Mouse (Mus musculus): Measurements from ENCODE around the gene Pltp.
"Not testable (repeated sequence)": the region's sequence is repeated elsewhere in the genome, so short reads cannot be mapped to it uniquely, and the experiment has no call there.

Pltp gene

GRCm38 (mm10) chr2:164879228-164879567, 21.7 kb upstream of the Pltp start, which contains the start of gene Pcif1:
TSS of gene Pcif1 (plus strand) at chr2:164879304.
- no peak for DNase-seq (ENCODE audit: extremely low read depth, low read depth, low spot score)

GRCm38 (mm10) chr2:164878509-164879227, 21.2 kb upstream of the Pltp start:
- DNase-seq (ENCODE audit: extremely low read depth, low read depth, low spot score): no peak

- not testable (repeated sequence) for DNase-seq (ENCODE audit: extremely low read depth, low read depth, low spot score)
Measured at GRCm38 (mm10) chr2:164877376-164878215, 20.1 kb upstream of the Pltp start.

- DNase-seq (ENCODE audit: extremely low read depth, low read depth, low spot score): not testable (repeated sequence)
Measured at GRCm38 (mm10) chr2:164875648-164876047, 18.1 kb upstream of the Pltp start.

- DNase-seq (ENCODE audit: extremely low read depth, low read depth, low spot score): no peak
Measured at GRCm38 (mm10) chr2:164874239-164874769, 16.8 kb upstream of the Pltp start.

- DNase-seq (ENCODE audit: extremely low read depth, low read depth, low spot score): no peak
Measured at GRCm38 (mm10) chr2:164873621-164874020, 16.1 kb upstream of the Pltp start.

- no peak for DNase-seq (ENCODE audit: extremely low read depth, low read depth, low spot score)
Measured at GRCm38 (mm10) chr2:164871602-164872303, 14.2 kb upstream of the Pltp start.

- no peak for DNase-seq (ENCODE audit: extremely low read depth, low read depth, low spot score)
Measured at GRCm38 (mm10) chr2:164868491-164868890, 11.0 kb upstream of the Pltp start.

- no peak for DNase-seq (ENCODE audit: extremely low read depth, low read depth, low spot score)
Measured at GRCm38 (mm10) chr2:164867566-164867965, 10.1 kb upstream of the Pltp start.

GRCm38 (mm10) chr2:164866741-164867551, 9.4 kb upstream of the Pltp start:
- no peak for DNase-seq (ENCODE audit: extremely low read depth, low read depth, low spot score)

GRCm38 (mm10) chr2:164864593-164864992, 7.1 kb upstream of the Pltp start:
- DNase-seq (ENCODE audit: extremely low read depth, low read depth, low spot score): no peak

- DNase-seq (ENCODE audit: extremely low read depth, low read depth, low spot score): not testable (repeated sequence)
Measured at GRCm38 (mm10) chr2:164863411-164863810, 5.9 kb upstream of the Pltp start.

GRCm38 (mm10) chr2:164862179-164862861, 4.8 kb upstream of the Pltp start:
- DNase-seq (ENCODE audit: extremely low read depth, low read depth, low spot score): no peak

GRCm38 (mm10) chr2:164861094-164861493, 3.6 kb upstream of the Pltp start:
- no peak for DNase-seq (ENCODE audit: extremely low read depth, low read depth, low spot score)

GRCm38 (mm10) chr2:164859640-164860432, 2.3 kb upstream of the Pltp start:
- no peak for DNase-seq (ENCODE audit: extremely low read depth, low read depth, low spot score)

- DNase-seq (ENCODE audit: extremely low read depth, low read depth, low spot score): no peak
Measured at GRCm38 (mm10) chr2:164859155-164859554, 1.6 kb upstream of the Pltp start.

GRCm38 (mm10) chr2:164857842-164858553, 487 bp upstream of the Pltp start:
- no peak for DNase-seq (ENCODE audit: extremely low read depth, low read depth, low spot score)

GRCm38 (mm10) chr2:164856309-164857100, 1.0 kb downstream of the Pltp start:
- DNase-seq (ENCODE audit: extremely low read depth, low read depth, low spot score): no peak
